Mouse (Mus musculus) C2C12 (cell line): ENCODE measurements around the gene Ttn. TPM values are rescaled to one million over a fixed set of nuclear protein-coding genes. Genes with fewer than 3 reads are reported as not detected.

Source experiments
- H3K27me3 ChIP-seq: one replicate; pipeline ENCODE4 v1.6.1; 2011; ENCODE audit not compliant: control insufficient read depth, insufficient read depth, insufficient read length
- H3K36me3 ChIP-seq: one replicate; pipeline ENCODE4 v1.6.1; 2011; ENCODE audit not compliant: control insufficient read depth, insufficient read depth
- H3K4me3 ChIP-seq: one replicate; pipeline ENCODE4 v1.5.1; 2011; ENCODE audit warnings: mild to moderate bottlenecking, control low read depth; ENCODE audit not compliant: poor library complexity, insufficient read depth, severe bottlenecking
- H3K79me2 ChIP-seq: one replicate; pipeline ENCODE4 v1.6.1; 2011; ENCODE audit not compliant: control insufficient read depth, insufficient read depth
- H3K79me3 ChIP-seq: one replicate; pipeline ENCODE4 v1.6.1; 2011; ENCODE audit warnings: low read depth, control low read depth
- H3ac ChIP-seq: one replicate; pipeline ENCODE3; 2011; ENCODE audit warnings: low read depth; ENCODE audit not compliant: control insufficient read depth, insufficient read length
- CEBPB ChIP-seq: IDR thresholded peaks from one replicate; pipeline ENCODE4 v1.6.1; 2011; ENCODE audit warnings: low read depth, mild to moderate bottlenecking, control low read depth, moderate library complexity
- CTCF ChIP-seq: IDR thresholded peaks from one replicate; pipeline ENCODE4 v1.5.1; 2011; ENCODE audit not compliant: control insufficient read depth, insufficient read depth, insufficient read length
- FOSL1 ChIP-seq: IDR thresholded peaks from one replicate; pipeline ENCODE4 v1.8.0; 2011; ENCODE audit warnings: mild to moderate bottlenecking, low read length; ENCODE audit not compliant: poor library complexity, insufficient read depth, severe bottlenecking
- MAX ChIP-seq: IDR thresholded peaks from one replicate; pipeline ENCODE4 v1.6.1; 2011; ENCODE audit warnings: mild to moderate bottlenecking, control low read depth
- MYOD1 ChIP-seq: IDR thresholded peaks from one replicate; pipeline ENCODE4 v1.6.1; 2011; ENCODE audit warnings: low read depth; ENCODE audit not compliant: control insufficient read depth, insufficient read length
- MYOG ChIP-seq: IDR thresholded peaks from one replicate; pipeline ENCODE4 v1.6.1; 2011; ENCODE audit not compliant: control insufficient read depth, insufficient read length; ENCODE audit errors: extremely low read depth
- USF1 ChIP-seq: IDR thresholded peaks from one replicate; pipeline ENCODE4 v1.6.1; 2011; ENCODE audit warnings: low read depth, mild to moderate bottlenecking, control low read depth, moderate library complexity
- polyA plus RNA-seq: library from polyadenylated mRNA; unstranded; fragments of >200 nt; fragmentation: generic; extraction: Trizol; gene quantifications from one replicate; pipeline ENCODE4 v1.2.1, GENCODE M21; 2012; ENCODE audit warnings: missing spikeins

Gene Ttn
- polyA plus RNA-seq, 1 experiment, result 0.43 TPM

- H3K36me3 ChIP-seq, result no peaks in the 10 kb centered on the region
- H3ac ChIP-seq, result no peak overlapping the region
- no peaks in the 10 kb centered on the region for H3K79me3 ChIP-seq
- H3K27me3 ChIP-seq, result no peaks in the 10 kb centered on the region
- H3K4me3 ChIP-seq, result no peak overlapping the region
- TF ChIP-seq MYOD1 (no peak), MYOG (no peak), USF1 (no peak), FOSL1 (no peak), MAX (no peak), CEBPB (no peak), CTCF (no peak)
- H3K79me2 ChIP-seq, result no peaks in the 10 kb centered on the region
These were observed 20.8 kb upstream of the Ttn start for GRCm38 (mm10) chr2:77003148-77003547.

DNA sequence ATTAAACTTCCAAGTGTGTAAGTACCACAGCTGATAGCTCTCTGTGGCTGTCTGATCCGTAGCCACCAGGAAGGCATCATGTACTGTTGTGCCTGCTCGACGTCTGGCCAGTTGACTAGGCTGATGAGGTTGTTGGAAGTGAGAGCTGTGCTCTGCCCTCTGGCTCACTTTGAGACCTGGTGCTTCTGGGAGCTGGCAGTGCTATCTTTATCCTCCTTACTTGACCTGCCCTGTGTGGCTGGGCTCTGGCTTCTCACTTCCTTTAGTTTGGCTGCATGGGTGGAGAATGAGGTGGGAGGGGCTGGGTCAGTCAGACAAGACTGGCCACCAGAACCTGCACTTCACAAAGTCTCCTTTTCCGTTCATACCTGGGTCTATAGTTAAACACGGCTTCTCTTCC is 16.0 kb upstream of the Ttn start:
- H3K4me3 ChIP-seq, result no peak overlapping the region
- no peaks in the 10 kb centered on the region for H3K36me3 ChIP-seq
- H3ac ChIP-seq, result no peak overlapping the region
- H3K79me2 ChIP-seq, result no peaks in the 10 kb centered on the region
- no peaks in the 10 kb centered on the region for H3K79me3 ChIP-seq
- TF ChIP-seq MAX (no peak), MYOG (no peak), CTCF (no peak), MYOD1 (no peak), CEBPB (no peak), FOSL1 (no peak), USF1 (no peak)
- H3K27me3 ChIP-seq, result no peaks in the 10 kb centered on the region

DNA sequence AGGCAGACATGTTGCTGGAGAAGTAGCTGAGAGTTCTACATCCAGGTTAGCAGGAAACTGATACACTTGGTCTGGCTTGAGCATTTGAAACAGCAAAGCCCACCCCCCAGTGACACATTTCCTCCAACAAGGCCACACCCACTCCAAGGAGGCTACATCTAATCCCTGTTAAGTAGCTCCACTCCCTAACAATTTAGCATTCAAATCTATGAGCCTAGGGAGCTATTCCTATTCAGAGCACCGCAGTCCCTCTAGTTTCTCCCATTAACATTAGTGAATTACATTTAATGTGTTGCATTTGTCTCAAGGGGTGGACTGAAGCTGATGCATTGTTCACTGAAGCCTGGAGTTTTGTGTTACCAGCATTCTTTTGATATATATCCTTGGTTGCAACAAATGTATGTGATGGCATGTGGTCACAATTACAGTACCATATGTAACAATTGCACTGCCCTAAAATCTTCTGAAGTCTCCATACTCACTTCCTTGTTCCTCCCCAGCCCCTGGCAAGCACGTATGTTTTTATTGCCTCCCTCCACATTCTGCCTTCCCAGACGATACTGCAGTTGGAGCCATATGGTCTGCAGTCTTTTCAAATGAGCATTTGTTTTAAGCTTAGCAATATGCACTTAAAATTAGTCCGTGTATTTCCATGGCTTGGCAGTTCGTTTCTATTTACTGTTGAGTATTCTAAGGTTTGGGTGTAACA is 10.3 kb upstream of the Ttn start:
- Histone ChIP-seq H3K27me3 (no peaks in the 10 kb centered on the region), H3K36me3 (no peaks in the 10 kb centered on the region), H3K4me3 (no peak overlapping the region), H3K79me2 (no peaks in the 10 kb centered on the region), H3ac (no peak overlapping the region), H3K79me3 (no peaks in the 10 kb centered on the region)
- TF ChIP-seq FOSL1, result no peak
- TF ChIP-seq CTCF, result no peak
- TF ChIP-seq USF1, result no peak
- no peak for TF ChIP-seq MAX
- TF ChIP-seq CEBPB, result no peak
- no peak for TF ChIP-seq MYOG
- TF ChIP-seq MYOD1, result no peak

- H3K79me3 ChIP-seq, result no peaks in the 10 kb centered on the region
- H3ac ChIP-seq, result no peak overlapping the region
- H3K27me3 ChIP-seq, result no peaks in the 10 kb centered on the region
- no peaks in the 10 kb centered on the region for H3K36me3 ChIP-seq
- H3K4me3 ChIP-seq, result no peak overlapping the region
- TF ChIP-seq FOSL1, result no peak
- no peak for TF ChIP-seq MYOG
- TF ChIP-seq USF1, result no peak
- no peak for TF ChIP-seq CEBPB
- no peak for TF ChIP-seq CTCF
- no peak for TF ChIP-seq MAX
- no peak for TF ChIP-seq MYOD1
- H3K79me2 ChIP-seq, result no peaks in the 10 kb centered on the region
These were observed 5.0 kb upstream of the Ttn start for GRCm38 (mm10) chr2:76987317-76987716.

DNA sequence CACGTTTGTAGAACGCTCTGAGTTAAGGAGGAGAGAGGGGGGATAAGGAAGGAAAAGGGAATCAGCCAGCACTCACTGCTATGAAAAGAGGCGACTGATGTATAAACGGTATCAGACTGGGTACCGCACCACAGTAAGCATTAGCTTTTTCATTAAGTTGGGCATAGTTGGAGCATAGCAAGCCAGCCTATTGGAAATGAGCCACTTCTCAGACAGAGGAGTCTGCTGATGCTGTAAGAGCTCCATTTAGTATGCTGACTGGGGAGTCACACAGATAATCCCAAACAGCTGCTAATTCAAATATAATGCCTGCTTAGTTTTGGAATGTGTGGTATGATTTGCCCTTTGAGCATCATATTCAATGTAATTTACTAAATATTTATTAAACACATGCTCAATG is 2.0 kb upstream of the Ttn start:
- no peak overlapping the region for H3ac ChIP-seq
- no peaks in the 10 kb centered on the region for H3K36me3 ChIP-seq
- no peak overlapping the region for H3K4me3 ChIP-seq
- H3K79me2 ChIP-seq, result no peaks in the 10 kb centered on the region
- TF ChIP-seq MYOD1 (no peak), MAX (no peak), USF1 (no peak), FOSL1 (no peak), CTCF (no peak), CEBPB (no peak), MYOG (no peak)
- H3K79me3 ChIP-seq, result no peaks in the 10 kb centered on the region
- H3K27me3 ChIP-seq, result no peaks in the 10 kb centered on the region

GRCm38 (mm10) chr2:76983601-76984000 is 1.3 kb upstream of the Ttn start:
- H3ac ChIP-seq, result no peak overlapping the region
- no peaks in the 10 kb centered on the region for H3K79me3 ChIP-seq
- no peaks in the 10 kb centered on the region for H3K27me3 ChIP-seq
- H3K4me3 ChIP-seq, result no peak overlapping the region
- TF ChIP-seq USF1 (no peak), MYOG (no peak), CTCF (no peak), MAX (no peak), FOSL1 (no peak), MYOD1 (no peak), CEBPB (no peak)
- no peaks in the 10 kb centered on the region for H3K79me2 ChIP-seq
- no peaks in the 10 kb centered on the region for H3K36me3 ChIP-seq
